Mouse (Mus musculus) liver, embryonic 14.5 days (tissue): ENCODE data around the gene Banf2.

Experiments
- CTCF ChIP-seq: IDR thresholded peaks from 2 replicates; pipeline ENCODE4 v1.5.1; 2016; ENCODE audit warnings: antibody characterized with exemption, low read depth, control low read depth
- EP300 ChIP-seq: IDR thresholded peaks from 2 replicates; pipeline ENCODE4 v1.6.1; 2016; ENCODE audit warnings: antibody characterized with exemption, low read depth

GRCm38 (mm10) chr2:144026456-144026855 is 6.4 kb upstream of the Banf2 start:
- TF ChIP-seq CTCF: no peak
- TF ChIP-seq EP300: no peak
